Mouse (Mus musculus) C2C12 (cell line): ENCODE measurements at regions not wholly inside any gene's neighbourhood (a gene's known extent, or its start where the extent isn't known, plus 50 kb on each side); places are given as distances from the start of the nearest gene placed in this dataset.

Source experiments
- H3K27me3 ChIP-seq: one replicate; pipeline ENCODE4 v1.6.1; 2011; ENCODE audit not compliant: control insufficient read depth, insufficient read depth, insufficient read length
- H3K36me3 ChIP-seq: one replicate; pipeline ENCODE4 v1.6.1; 2011; ENCODE audit not compliant: control insufficient read depth, insufficient read depth
- H3K4me3 ChIP-seq: one replicate; pipeline ENCODE4 v1.5.1; 2011; ENCODE audit warnings: mild to moderate bottlenecking, control low read depth; ENCODE audit not compliant: poor library complexity, insufficient read depth, severe bottlenecking
- H3K79me2 ChIP-seq: one replicate; pipeline ENCODE4 v1.6.1; 2011; ENCODE audit not compliant: control insufficient read depth, insufficient read depth
- H3K79me3 ChIP-seq: one replicate; pipeline ENCODE4 v1.6.1; 2011; ENCODE audit warnings: low read depth, control low read depth
- H3ac ChIP-seq: one replicate; pipeline ENCODE3; 2011; ENCODE audit warnings: low read depth; ENCODE audit not compliant: control insufficient read depth, insufficient read length
- CEBPB ChIP-seq: IDR thresholded peaks from one replicate; pipeline ENCODE4 v1.6.1; 2011; ENCODE audit warnings: low read depth, mild to moderate bottlenecking, control low read depth, moderate library complexity
- CTCF ChIP-seq: IDR thresholded peaks from one replicate; pipeline ENCODE4 v1.5.1; 2011; ENCODE audit not compliant: control insufficient read depth, insufficient read depth, insufficient read length
- FOSL1 ChIP-seq: IDR thresholded peaks from one replicate; pipeline ENCODE4 v1.8.0; 2011; ENCODE audit warnings: mild to moderate bottlenecking, low read length; ENCODE audit not compliant: poor library complexity, insufficient read depth, severe bottlenecking
- MAX ChIP-seq: IDR thresholded peaks from one replicate; pipeline ENCODE4 v1.6.1; 2011; ENCODE audit warnings: mild to moderate bottlenecking, control low read depth
- MYOD1 ChIP-seq: IDR thresholded peaks from one replicate; pipeline ENCODE4 v1.6.1; 2011; ENCODE audit warnings: low read depth; ENCODE audit not compliant: control insufficient read depth, insufficient read length
- MYOG ChIP-seq: IDR thresholded peaks from one replicate; pipeline ENCODE4 v1.6.1; 2011; ENCODE audit not compliant: control insufficient read depth, insufficient read length; ENCODE audit errors: extremely low read depth
- USF1 ChIP-seq: IDR thresholded peaks from one replicate; pipeline ENCODE4 v1.6.1; 2011; ENCODE audit warnings: low read depth, mild to moderate bottlenecking, control low read depth, moderate library complexity

DNA sequence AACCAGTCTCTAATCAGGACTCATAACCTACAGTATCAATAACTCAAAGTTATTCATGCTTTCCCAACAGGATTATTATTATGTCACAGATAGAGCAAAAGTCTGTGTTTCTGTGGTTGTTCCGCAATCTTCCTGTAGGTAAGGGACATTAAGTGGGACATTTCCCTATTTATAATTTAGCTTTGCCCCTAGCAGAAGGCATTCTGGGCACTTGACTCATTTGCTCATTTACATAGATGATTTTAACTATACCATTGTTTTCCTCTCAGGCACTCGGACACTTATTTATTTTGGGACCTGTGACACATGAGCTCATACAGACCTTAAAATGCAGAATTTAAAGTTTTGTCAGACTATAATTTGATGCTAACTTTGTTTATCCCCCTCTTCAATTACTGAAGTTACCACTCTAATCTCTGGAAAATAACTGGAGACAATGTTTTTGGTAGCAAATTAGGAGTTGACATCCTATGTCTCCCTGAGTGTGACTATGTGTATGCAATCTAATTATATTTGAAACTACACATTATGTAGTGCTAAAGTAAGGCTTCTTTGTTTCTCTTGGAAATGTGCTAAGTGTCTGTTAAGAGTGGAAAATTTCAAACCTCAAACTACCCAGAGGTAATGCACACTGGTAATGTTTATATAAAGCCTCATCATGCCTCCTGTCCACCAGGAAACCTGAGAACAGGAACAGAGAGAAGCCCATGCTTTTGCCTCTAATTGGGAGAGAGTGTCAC, 51.8 kb upstream of the Emcn start:
- no peak overlapping the region for H3K4me3 ChIP-seq
- no peak for TF ChIP-seq FOSL1
- TF ChIP-seq CEBPB, result no peak
- no peak for TF ChIP-seq CTCF
- no peak for TF ChIP-seq MAX
- TF ChIP-seq MYOG, result no peak
- TF ChIP-seq USF1, result no peak
- TF ChIP-seq MYOD1, result no peak
- H3K79me2 ChIP-seq, result no peaks in the 10 kb centered on the region

DNA sequence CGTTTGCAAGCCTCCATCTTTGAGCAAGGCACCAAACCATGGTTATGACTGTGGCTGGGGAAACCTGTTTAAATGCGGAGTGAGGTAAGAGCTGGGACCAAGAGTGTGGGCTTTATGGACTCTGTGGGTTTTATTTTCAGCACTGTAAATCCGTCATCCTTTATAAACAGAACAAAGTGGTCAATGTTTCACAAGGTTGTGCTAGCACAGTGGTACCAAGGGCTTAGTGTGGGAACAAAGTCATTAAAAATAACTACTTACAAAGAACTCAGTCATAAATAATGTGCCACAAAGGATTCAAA, 51.2 kb upstream of the Emcn start:
- Histone ChIP-seq H3K79me3 (no peaks in the 10 kb centered on the region), H3K27me3 (no peaks in the 10 kb centered on the region), H3K36me3 (no peaks in the 10 kb centered on the region), H3K4me3 (no peak overlapping the region), H3ac (no peak overlapping the region), H3K79me2 (no peaks in the 10 kb centered on the region)
- TF ChIP-seq CTCF (no peak), USF1 (no peak), MAX (no peak), MYOD1 (no peak), CEBPB (no peak), FOSL1 (no peak), MYOG (no peak)

More for the DNA sequence above, 51.8 kb upstream of the Emcn start:
- Histone ChIP-seq H3K79me3 (no peaks in the 10 kb centered on the region), H3K27me3 (no peaks in the 10 kb centered on the region), H3ac (no peak overlapping the region), H3K36me3 (no peaks in the 10 kb centered on the region)
